Mouse (Mus musculus) neural tube, embryonic 13.5 days (tissue): ENCODE data around the gene Unc5a. TPM values are rescaled to one million over a fixed set of nuclear protein-coding genes. Genes with fewer than 3 reads are reported as not detected.

Experiments used
- ATAC-seq: fragments of 200-750 bp; cut with Nextera tagmentation; 2 replicates; pipeline ENCODE4 v1.8.0; 2017; ENCODE audit warnings: low read depth, mild to moderate bottlenecking, moderate TSS enrichment, moderate library complexity
- H3K27ac ChIP-seq: fragments of 300-500 bp; sonication (generic); replicated peaks from 2 replicates; pipeline ENCODE4 v1.5.1; 2015; ENCODE audit warnings: moderate library complexity, mild to moderate bottlenecking, inconsistent platforms
- H3K27me3 ChIP-seq: fragments of 300-500 bp; sonication (generic); 2 replicates; pipeline ENCODE4 v1.6.1; 2015; ENCODE audit warnings: mild to moderate bottlenecking, inconsistent platforms
- H3K36me3 ChIP-seq: fragments of 300-500 bp; sonication (generic); 2 replicates; pipeline ENCODE4 v1.6.1; 2015; ENCODE audit warnings: mild to moderate bottlenecking, inconsistent platforms
- H3K4me1 ChIP-seq: fragments of 300-500 bp; sonication (generic); replicated peaks from 2 replicates; pipeline ENCODE4 v1.6.1; 2015; ENCODE audit warnings: inconsistent platforms
- H3K4me2 ChIP-seq: fragments of 300-500 bp; sonication (generic); 2 replicates; pipeline ENCODE4 v1.6.1; 2015; ENCODE audit warnings: inconsistent platforms, mild to moderate bottlenecking, moderate library complexity
- H3K4me3 ChIP-seq: fragments of 300-500 bp; sonication (generic); 2 replicates; pipeline ENCODE4 v1.5.1; 2015; ENCODE audit warnings: mild to moderate bottlenecking, inconsistent platforms
- H3K9ac ChIP-seq: fragments of 300-500 bp; sonication (generic); 2 replicates; pipeline ENCODE4 v1.6.1; 2015; ENCODE audit warnings: moderate library complexity, mild to moderate bottlenecking, inconsistent platforms
- H3K9me3 ChIP-seq: fragments of 300-500 bp; sonication (generic); 2 replicates; pipeline ENCODE4 v1.6.1; 2016; ENCODE audit warnings: inconsistent platforms
- WGBS: fragments of 180-500 bp; shearing (Covaris S2); methylation state at CpG from one replicate; pipeline ENCODE4 v1.1.7; 2015; 5-methylcytosine and 5-hydroxymethylcytosine counted together
- polyA plus RNA-seq: library from polyadenylated mRNA; unstranded; fragments of >200 nt; fragmentation: Nextera tagmentation; extraction: Ambion mirVana; gene quantifications from 2 replicates; pipeline ENCODE4 v1.2.1, GENCODE M21; 2015

Unc5a gene
- polyA plus RNA-seq, 1 experiment from 2014 or later = 9.0 TPM

GRCm38 (mm10) chr13:54959059-54959701 is 10.0 kb downstream of the Unc5a start:
- Histone ChIP-seq H3K4me2 (peak overlapping the region; percentile 4; the same call in 1 of the 2 replicates), H3K9me3 (no peaks in the 10 kb centered on the region), H3K9ac (peak overlapping the region; percentile 31; the same call in 1 of the 2 replicates), H3K4me1 (peaks cover 51% of the 10 kb centered on the region), H3K4me3 (no peak overlapping the region), H3K27me3 (peaks cover 46% of the 10 kb centered on the region), H3K36me3 (no peaks in the 10 kb centered on the region), H3K27ac (peak overlapping the region; percentile 54; the same call in 1 of the 2 replicates)
- no peak for ATAC-seq
- WGBS = 44% methylated on average over 15 of the region's 15 CpGs

GRCm38 (mm10) chr13:54959842-54960241 is 10.6 kb downstream of the Unc5a start:
- no peak for ATAC-seq
- Histone ChIP-seq H3K36me3 (no peaks in the 10 kb centered on the region), H3K27me3 (peaks cover 39% of the 10 kb centered on the region), H3K4me3 (no peak overlapping the region), H3K9ac (peak overlapping the region; percentile 31; the same call in 1 of the 2 replicates), H3K27ac (peak overlapping the region; percentile 54; the same call in 1 of the 2 replicates), H3K4me2 (peak overlapping the region; percentile 4; the same call in 1 of the 2 replicates), H3K9me3 (no peaks in the 10 kb centered on the region), H3K4me1 (peaks cover 57% of the 10 kb centered on the region)
- WGBS = 35% methylated on average over 6 of the region's 6 CpGs

- Histone ChIP-seq H3K27ac (no peak overlapping the region), H3K9ac (0 out of 2 replicates have a peak overlapping the region, but pooled peaks have one; percentile 31), H3K4me1 (peaks cover 53% of the 10 kb centered on the region), H3K4me2 (no peak overlapping the region), H3K9me3 (no peaks in the 10 kb centered on the region), H3K4me3 (no peak overlapping the region), H3K27me3 (peaks cover 33% of the 10 kb centered on the region), H3K36me3 (no peaks in the 10 kb centered on the region)
- 77% methylated on average over 3 of the region's 3 CpGs for WGBS
- no peak for ATAC-seq
Measured at GRCm38 (mm10) chr13:54960491-54960890, 11.3 kb downstream of the Unc5a start.

GRCm38 (mm10) chr13:54965256-54965655 is 16.0 kb downstream of the Unc5a start:
- Histone ChIP-seq H3K4me1 (peaks cover 64% of the 10 kb centered on the region), H3K4me2 (no peak overlapping the region), H3K36me3 (no peaks in the 10 kb centered on the region), H3K9ac (no peak overlapping the region), H3K9me3 (no peaks in the 10 kb centered on the region), H3K27me3 (peaks cover 25% of the 10 kb centered on the region), H3K27ac (0 out of 2 replicates have a peak overlapping the region, but pooled peaks have one; percentile 56), H3K4me3 (no peak overlapping the region)
- WGBS = 87% methylated on average over 6 of the region's 6 CpGs
- ATAC-seq = no peak

- Histone ChIP-seq H3K4me1 (peaks cover 66% of the 10 kb centered on the region), H3K36me3 (no peaks in the 10 kb centered on the region), H3K4me2 (no peak overlapping the region), H3K27ac (peak overlapping the region; percentile 59; the same call in 1 of the 2 replicates), H3K9me3 (no peaks in the 10 kb centered on the region), H3K27me3 (peaks cover 21% of the 10 kb centered on the region), H3K4me3 (no peak overlapping the region), H3K9ac (peak overlapping the region; percentile 26; the same call in 1 of the 2 replicates)
- no peak for ATAC-seq
- WGBS = 34% methylated on average over 11 of the region's 11 CpGs
Measured at GRCm38 (mm10) chr13:54967501-54967900, 18.3 kb downstream of the Unc5a start.

- no peak overlapping the region for H3K9ac ChIP-seq
- 0 out of 2 replicates have a peak overlapping the region, but pooled peaks have one; percentile 59 for H3K27ac ChIP-seq
- WGBS = 78% methylated on average over 5 of the region's 5 CpGs
- no peak for ATAC-seq
- no peak overlapping the region for H3K4me2 ChIP-seq
- peaks cover 63% of the 10 kb centered on the region for H3K4me1 ChIP-seq
- no peak overlapping the region for H3K4me3 ChIP-seq
- no peaks in the 10 kb centered on the region for H3K9me3 ChIP-seq
- peaks cover 21% of the 10 kb centered on the region for H3K27me3 ChIP-seq
- H3K36me3 ChIP-seq = no peaks in the 10 kb centered on the region
Measured at GRCm38 (mm10) chr13:54968636-54969035, 19.4 kb downstream of the Unc5a start.

- ATAC-seq = no peak
- H3K9me3 ChIP-seq = no peaks in the 10 kb centered on the region
- no peak overlapping the region for H3K27ac ChIP-seq
- no peak overlapping the region for H3K4me2 ChIP-seq
- peaks cover 54% of the 10 kb centered on the region for H3K4me1 ChIP-seq
- no peaks in the 10 kb centered on the region for H3K36me3 ChIP-seq
- no peak overlapping the region for H3K4me3 ChIP-seq
- H3K27me3 ChIP-seq = peaks cover 21% of the 10 kb centered on the region
- WGBS = 41% methylated on average over 9 of the region's 9 CpGs
- H3K9ac ChIP-seq = no peak overlapping the region
Measured at GRCm38 (mm10) chr13:54969513-54969912, 20.3 kb downstream of the Unc5a start.

- Histone ChIP-seq H3K36me3 (no peaks in the 10 kb centered on the region), H3K4me2 (no peak overlapping the region), H3K4me3 (no peak overlapping the region), H3K9ac (no peak overlapping the region), H3K27me3 (peaks cover 21% of the 10 kb centered on the region), H3K27ac (no peak overlapping the region), H3K4me1 (peaks cover 59% of the 10 kb centered on the region), H3K9me3 (no peaks in the 10 kb centered on the region)
- no peak for ATAC-seq
- 39% methylated on average over 14 of the region's 14 CpGs for WGBS
Measured at GRCm38 (mm10) chr13:54970521-54971247, 21.5 kb downstream of the Unc5a start.

- Histone ChIP-seq H3K27me3 (peaks cover 18% of the 10 kb centered on the region; the same call in 1 of the 2 replicates), H3K27ac (0 out of 2 replicates have a peak overlapping the region, but pooled peaks have one; percentile 13), H3K4me1 (peaks cover 58% of the 10 kb centered on the region), H3K9me3 (no peaks in the 10 kb centered on the region), H3K36me3 (no peaks in the 10 kb centered on the region), H3K4me2 (no peak overlapping the region), H3K9ac (0 out of 2 replicates have a peak overlapping the region, but pooled peaks have one; percentile 17), H3K4me3 (no peak overlapping the region)
- 47% methylated on average over 3 of the region's 3 CpGs for WGBS
- peak; percentile 24; the same call in 1 of the 2 replicates for ATAC-seq
Measured at GRCm38 (mm10) chr13:54975546-54975945, 26.3 kb downstream of the Unc5a start.

- Histone ChIP-seq H3K4me2 (no peak overlapping the region), H3K9ac (no peak overlapping the region), H3K4me3 (no peak overlapping the region), H3K27ac (0 out of 2 replicates have a peak overlapping the region, but pooled peaks have one; percentile 28), H3K4me1 (peaks cover 72% of the 10 kb centered on the region), H3K27me3 (0 out of 2 replicates have a peak, but pooled peaks cover 25% of the 10 kb centered on the region), H3K36me3 (no peaks in the 10 kb centered on the region), H3K9me3 (no peaks in the 10 kb centered on the region)
- ATAC-seq = no peak
- 36% methylated on average over 8 of the region's 8 CpGs for WGBS
Measured at GRCm38 (mm10) chr13:54978804-54979203, 29.6 kb downstream of the Unc5a start.

- WGBS = 55% methylated on average over 12 of the region's 12 CpGs
- Histone ChIP-seq H3K36me3 (no peaks in the 10 kb centered on the region), H3K9ac (no peak overlapping the region), H3K4me3 (no peak overlapping the region), H3K9me3 (no peaks in the 10 kb centered on the region), H3K27me3 (peaks cover 33% of the 10 kb centered on the region), H3K4me2 (no peak overlapping the region), H3K4me1 (peaks cover 61% of the 10 kb centered on the region), H3K27ac (no peak overlapping the region; the same call in 1 of the 2 replicates)
- ATAC-seq = peak; percentile 6; the same call in 1 of the 2 replicates
Measured at GRCm38 (mm10) chr13:54980957-54981356, 31.7 kb downstream of the Unc5a start.

- Histone ChIP-seq H3K4me1 (peaks cover 67% of the 10 kb centered on the region), H3K27ac (no peak overlapping the region), H3K4me3 (no peak overlapping the region), H3K9ac (no peak overlapping the region), H3K4me2 (no peak overlapping the region), H3K9me3 (no peaks in the 10 kb centered on the region), H3K36me3 (no peaks in the 10 kb centered on the region), H3K27me3 (peaks cover 42% of the 10 kb centered on the region)
- WGBS = 85% methylated on average over 8 of the region's 8 CpGs
- ATAC-seq = no peak
Measured at GRCm38 (mm10) chr13:54983001-54983400, 33.8 kb downstream of the Unc5a start.
